Mouse (Mus musculus) heart, adult 8-10 months (tissue): ENCODE results near the gene Thoc7. TPM values are rescaled to one million over a fixed set of nuclear protein-coding genes. Genes with fewer than 3 reads are reported as not detected.

Source experiments
- DNase-seq: peaks from one replicate; pipeline ENCODE4 v3.0.0; 2022; ENCODE audit warnings: low spot score
- total RNA-seq, 4 experiments: library from RNA; stranded (reverse); gene quantifications; 2 replicates each; pipeline ENCODE4 v1.2.4; 2022

Gene Thoc7
- total RNA-seq, 4 experiments from 2014 or later = 80.7 to 94.7 (median 81.9) TPM

DNA sequence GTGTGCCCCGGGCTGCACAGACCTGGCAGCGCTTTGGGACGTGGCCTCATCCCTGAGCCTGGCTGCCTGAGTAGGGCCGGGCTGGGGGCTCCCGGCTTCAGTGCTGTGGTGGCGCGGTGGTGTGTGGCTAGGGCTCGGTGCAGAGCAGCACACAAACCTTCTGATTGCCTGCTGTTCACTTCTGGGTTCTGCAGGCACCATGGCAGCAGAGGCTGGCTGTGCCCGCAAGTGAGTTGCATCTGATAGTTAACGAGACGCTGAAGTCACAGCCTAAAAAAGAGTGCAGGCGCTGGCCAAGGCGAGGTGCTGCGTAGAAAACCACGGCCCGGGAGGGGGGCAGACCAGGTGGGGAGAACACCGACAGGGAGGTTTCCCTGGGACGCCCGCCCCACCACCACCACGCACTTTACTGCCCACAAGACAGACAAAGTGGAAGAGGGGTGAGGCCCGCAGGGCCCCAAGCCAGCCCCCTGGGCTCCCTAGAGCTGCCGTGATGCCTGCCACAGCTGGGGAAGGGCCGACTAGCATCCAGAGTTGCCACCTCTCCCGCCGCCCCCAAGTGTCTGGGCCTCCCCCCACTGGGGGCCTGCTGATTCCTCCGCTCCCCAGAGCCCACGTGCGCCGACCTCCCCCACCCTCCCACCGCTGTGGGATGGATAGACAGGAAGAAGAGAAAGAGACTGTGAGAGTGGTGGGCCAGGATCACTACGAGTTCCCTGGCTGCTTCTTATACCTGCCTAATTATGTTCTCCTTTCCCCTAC, 28.2 kb downstream of the Thoc7 start:
- DNase-seq = no peak

DNA sequence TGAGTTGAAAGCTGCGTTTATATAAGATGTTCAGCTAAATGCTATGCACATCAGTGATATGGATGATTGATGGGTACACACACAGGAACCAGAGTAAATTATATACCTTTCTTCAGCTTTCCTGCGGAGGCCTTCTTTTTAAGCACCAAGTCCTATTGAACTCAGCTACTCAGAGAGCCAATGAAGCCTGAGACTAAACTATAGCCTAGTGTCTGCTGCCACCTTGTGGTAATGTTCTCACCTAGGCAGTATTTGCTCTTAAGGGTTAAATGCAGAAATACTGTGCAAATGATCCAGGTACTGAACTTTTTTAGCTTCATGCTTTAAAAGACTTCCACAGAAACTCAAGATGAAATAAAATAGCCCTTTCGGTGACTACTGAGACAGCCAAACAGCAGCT, 44.0 kb downstream of the Thoc7 start:
- peak; percentile 22 for DNase-seq

DNA sequence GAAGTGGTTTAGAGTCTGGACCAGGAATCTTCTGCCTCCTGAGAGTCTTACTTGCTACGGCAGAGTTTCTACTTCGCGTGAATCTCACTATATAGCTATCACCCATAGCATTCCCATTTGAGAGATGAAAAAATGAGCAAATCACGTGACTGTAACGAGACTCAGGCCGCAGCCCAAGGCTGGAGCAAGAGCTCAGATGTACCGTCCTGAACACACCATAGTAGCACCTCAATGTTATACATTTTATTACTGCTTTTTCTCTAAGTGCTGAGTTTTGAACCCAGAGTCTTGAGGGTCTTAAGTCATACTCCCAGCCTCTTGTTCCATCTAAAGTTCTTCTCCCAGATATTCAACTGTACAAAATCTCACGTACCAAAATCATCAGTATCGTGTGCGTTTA, 44.4 kb downstream of the Thoc7 start:
- no peak for DNase-seq

DNA sequence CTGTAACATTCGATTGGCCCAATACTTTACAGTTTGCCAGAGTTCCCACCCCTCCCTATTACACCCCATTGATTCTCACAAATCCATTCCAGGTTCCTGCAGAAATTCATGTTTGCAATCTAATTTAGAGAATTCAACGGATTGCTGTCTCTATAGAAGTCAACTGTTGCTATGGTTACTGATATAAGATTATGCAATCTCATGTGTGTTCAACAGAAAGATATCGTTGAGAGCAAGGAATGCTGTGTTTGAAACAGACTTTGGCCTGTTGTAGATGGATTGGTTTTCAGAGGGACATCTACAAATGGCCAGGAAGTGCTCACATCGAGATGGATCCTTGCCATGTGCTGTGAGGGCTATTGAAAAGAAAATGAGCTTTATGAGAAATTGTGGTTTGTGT, 46.4 kb downstream of the Thoc7 start:
- no peak for DNase-seq

DNA sequence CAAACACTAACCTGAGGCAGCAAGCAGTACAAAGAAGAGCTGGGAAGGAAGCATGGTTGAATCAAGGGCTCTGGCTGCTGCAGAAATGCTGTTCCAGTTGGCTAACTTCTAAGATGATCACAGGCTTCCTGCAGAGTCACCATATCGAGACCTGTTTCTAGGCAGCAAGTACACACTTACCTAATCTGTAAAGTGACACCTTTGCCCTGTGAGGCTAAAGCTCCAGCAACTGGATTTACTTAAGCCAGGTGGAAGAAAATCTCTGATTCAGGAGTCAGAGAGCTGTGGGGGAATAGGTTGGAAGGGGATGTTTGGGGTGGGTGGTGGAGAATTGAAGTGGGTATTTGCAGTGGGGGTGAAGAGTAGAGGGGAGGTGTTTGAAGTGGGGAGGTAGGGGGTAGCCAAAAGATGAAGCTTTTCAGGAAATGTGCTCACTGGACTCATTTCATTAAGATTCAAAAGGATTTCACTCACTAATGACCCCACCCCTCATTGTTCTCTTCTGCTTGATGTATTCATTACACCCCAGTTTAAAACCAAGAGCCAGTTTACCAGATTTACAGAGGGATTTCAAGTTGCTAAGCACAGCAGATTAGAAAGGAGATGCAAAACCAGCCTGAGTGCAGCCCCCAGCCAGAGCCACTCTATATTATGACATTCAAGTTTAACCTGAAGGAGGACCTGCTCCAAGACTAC, 47.1 kb downstream of the Thoc7 start, which contains the start of gene Gm281:
Gene Gm281 (minus strand): TSS at position 92 of the 696 bp plus-strand sequence.
- no peak for DNase-seq

DNA sequence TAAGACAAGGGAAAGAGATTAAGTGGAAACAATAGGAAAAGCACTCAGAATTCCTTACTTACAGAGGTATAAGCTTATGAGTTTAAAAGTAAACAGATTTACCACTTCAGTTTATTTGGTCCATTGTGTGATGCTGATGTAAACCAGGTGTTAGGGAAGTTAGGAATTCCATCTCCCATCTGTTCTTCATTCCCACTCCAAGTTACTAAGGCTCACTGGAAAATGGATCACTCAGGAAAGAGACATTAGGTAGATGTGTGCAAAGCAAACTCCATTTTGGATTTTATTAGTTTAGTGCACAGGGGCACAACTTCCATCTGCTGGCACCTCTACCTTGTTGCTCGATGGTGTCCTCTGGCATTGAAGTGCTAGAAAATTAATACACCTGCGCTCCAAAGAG, 51.5 kb downstream of the Thoc7 start:
- DNase-seq = no peak

DNA sequence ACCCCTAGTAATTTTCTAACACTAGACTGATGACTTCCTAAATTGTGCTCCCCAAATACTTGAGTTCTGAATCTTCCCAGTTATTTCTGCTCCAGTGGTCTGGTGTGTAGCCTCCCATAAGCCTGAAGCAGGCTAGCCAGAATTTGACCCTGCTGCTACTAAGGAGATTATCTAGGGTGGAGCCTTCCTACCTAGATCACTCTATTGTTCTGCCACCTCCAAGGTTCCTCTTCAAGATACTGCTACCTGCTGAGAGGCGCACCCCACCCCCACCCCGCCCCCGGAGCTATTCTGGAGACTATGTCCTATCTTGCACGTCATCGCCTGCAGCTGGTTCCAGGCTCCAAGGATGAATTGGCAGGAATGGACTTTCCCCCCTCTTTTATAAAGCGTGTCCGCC, 54.5 kb downstream of the Thoc7 start:
- DNase-seq = no peak

DNA sequence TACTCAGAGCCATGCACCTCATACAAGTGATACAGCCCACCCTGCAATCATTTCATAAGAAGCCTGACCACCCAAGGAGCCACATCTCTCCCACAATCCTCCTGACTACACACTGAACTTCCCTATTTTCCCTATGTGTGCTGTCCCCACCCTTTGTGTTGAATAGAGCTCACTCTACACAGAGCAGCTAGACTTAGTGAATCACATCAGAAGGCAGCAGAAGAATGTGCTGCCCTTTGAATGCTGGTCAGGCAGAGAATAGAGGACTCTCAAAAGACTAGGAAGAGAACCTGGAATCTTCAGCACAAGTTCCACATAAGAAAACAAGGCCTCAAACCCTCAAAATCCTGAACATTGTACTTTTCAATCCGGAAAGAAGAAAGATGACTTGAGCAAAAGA, 55.2 kb downstream of the Thoc7 start:
- DNase-seq = no peak

DNA sequence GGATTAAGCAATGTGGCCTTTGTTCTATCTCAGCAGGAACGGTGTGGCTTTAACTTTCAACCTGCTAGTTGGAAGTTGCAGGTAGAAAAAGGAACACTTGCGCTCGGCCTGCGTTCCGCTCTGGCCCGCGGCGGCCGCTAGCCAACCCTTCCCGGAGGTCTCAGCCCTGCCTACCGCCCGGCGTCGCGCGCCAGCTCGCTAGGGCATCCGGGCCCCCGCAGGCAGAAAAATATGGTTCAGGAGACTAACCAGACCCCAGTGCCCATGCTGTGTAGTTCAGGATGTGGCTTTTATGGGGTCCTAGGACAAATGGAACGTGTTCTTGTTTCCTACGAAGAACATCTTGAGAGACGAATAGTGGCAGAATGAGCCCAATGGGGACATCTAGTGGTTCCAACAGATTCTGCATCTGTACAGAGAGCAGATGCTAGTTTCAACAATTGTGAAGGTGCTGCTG, 60.0 kb downstream of the Thoc7 start:
- peak; percentile 22 for DNase-seq

Other genes with a start within 250 kb of the Thoc7 start
- not detected for gene Gm281, start 47.4 kb downstream of the Thoc7 start, total RNA-seq
- gene Atxn7, start 412 bp downstream of the Thoc7 start, total RNA-seq = 10 to 100 TPM; 12.5 to 17.3 (median 16.1) TPM
- gene Psmd6, start 159.1 kb upstream of the Thoc7 start, total RNA-seq = 10 to 100 TPM; 77.2 to 81.1 (median 79.8) TPM
- gene Olfr720, start 225.0 kb upstream of the Thoc7 start, total RNA-seq = not detected